Mouse (Mus musculus): ENCODE measurements around the gene Tbx20. TPM values are rescaled to one million over a fixed set of nuclear protein-coding genes. Genes with fewer than 3 reads are reported as not detected.

The Tbx20 gene
- 0.03 and 0.28 TPM in 2 replicates for polyA plus RNA-seq (2015; fragmentation: Nextera tagmentation; extraction: Ambion mirVana)

DNA sequence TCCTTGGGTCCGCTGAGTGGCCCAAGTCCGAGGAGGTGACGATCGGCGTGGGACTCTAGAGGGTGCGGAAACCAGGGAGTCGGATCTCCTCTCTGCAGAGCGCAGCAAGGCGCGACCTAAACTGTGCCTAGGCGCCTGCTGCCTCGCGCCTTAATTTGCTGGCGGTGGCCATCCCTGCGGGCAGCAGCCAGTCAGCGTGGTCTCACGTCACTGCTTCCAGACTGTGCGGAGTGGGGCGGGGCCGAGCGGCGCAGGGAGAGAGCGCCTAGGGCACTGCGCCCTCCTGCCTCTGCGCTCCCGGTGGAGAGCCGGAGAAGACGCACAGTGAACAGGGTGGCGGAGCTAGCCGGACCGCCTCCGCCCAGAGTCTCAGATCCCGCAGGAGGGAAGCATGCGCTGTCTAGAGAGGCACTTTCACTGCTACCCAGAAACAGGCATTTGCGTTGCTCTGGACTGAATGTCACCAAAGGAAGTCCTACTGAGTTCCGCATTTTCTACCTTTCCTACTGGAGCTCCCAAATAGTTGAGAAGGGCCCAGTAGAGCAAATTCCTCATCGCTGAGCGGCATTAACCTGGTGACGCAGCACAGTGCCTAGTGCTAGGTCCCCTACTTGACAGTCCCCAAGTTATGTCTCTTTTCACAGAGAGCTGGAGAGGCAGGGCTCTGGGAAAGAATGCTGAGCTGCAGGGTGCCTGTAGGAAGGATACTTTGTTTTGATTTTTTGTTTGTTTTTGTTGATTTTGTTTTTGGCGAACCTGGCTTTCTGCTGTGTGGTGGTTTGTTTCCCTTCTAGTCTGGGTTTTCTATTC is at the start of gene Tbx20:
TSS of gene Tbx20 (minus strand) at position 144 of the 810 bp plus-strand sequence.
- H3K27me3 ChIP-seq (replicated peaks): peaks cover 92% of the 10 kb centered on the region
- H3K36me3 ChIP-seq: no peaks in the 10 kb centered on the region
- under 1% methylated on average over 40 of the region's 40 CpGs for whole genome bisulfite sequencing
- H3K9me3 ChIP-seq (replicated peaks): no peaks in the 10 kb centered on the region
- no peak within 1 kb of the TSS for H3K9ac ChIP-seq (replicated peaks)
- peaks cover 26% of the 10 kb centered on the region for H3K4me1 ChIP-seq
- peak; percentile 50 for ATAC-seq (ENCODE audit: low FRiP score)
- H3K4me3 ChIP-seq (replicated peaks): peak within 1 kb of the TSS; percentile 19
- no peak within 1 kb of the TSS for H3K27ac ChIP-seq (replicated peaks)
- H3K4me2 ChIP-seq: peak within 1 kb of the TSS; percentile 51

GRCm38 (mm10) chr9:24818511-24818910 is 44.4 kb upstream of the Tbx20 start:
- ATAC-seq (ENCODE audit: low FRiP score): no peak
- Histone ChIP-seq H3K4me1 (no peaks in the 10 kb centered on the region), H3K9ac (replicated peaks) (no peak overlapping the region), H3K4me2 (no peak overlapping the region), H3K36me3 (no peaks in the 10 kb centered on the region), H3K27ac (replicated peaks) (no peak overlapping the region), H3K27me3 (replicated peaks) (no peaks in the 10 kb centered on the region), H3K4me3 (replicated peaks) (no peak overlapping the region), H3K9me3 (replicated peaks) (no peaks in the 10 kb centered on the region)
- 59% methylated on average over 3 of the region's 3 CpGs for WGBS

- 90% methylated on average over 6 of the region's 6 CpGs for WGBS
- Histone ChIP-seq H3K9ac (replicated peaks) (no peak overlapping the region), H3K4me1 (no peaks in the 10 kb centered on the region), H3K27me3 (replicated peaks) (no peaks in the 10 kb centered on the region), H3K4me3 (replicated peaks) (no peak overlapping the region), H3K4me2 (no peak overlapping the region), H3K27ac (replicated peaks) (no peak overlapping the region), H3K9me3 (replicated peaks) (no peaks in the 10 kb centered on the region), H3K36me3 (no peaks in the 10 kb centered on the region)
- no peak for ATAC-seq (ENCODE audit: low FRiP score)
These were observed 38.4 kb upstream of the Tbx20 start for GRCm38 (mm10) chr9:24812461-24812860.

- no peaks in the 10 kb centered on the region for H3K9me3 ChIP-seq (replicated peaks)
- no peak for ATAC-seq (ENCODE audit: low FRiP score)
These were observed 18.0 kb upstream of the Tbx20 start for GRCm38 (mm10) chr9:24792110-24792509.

DNA sequence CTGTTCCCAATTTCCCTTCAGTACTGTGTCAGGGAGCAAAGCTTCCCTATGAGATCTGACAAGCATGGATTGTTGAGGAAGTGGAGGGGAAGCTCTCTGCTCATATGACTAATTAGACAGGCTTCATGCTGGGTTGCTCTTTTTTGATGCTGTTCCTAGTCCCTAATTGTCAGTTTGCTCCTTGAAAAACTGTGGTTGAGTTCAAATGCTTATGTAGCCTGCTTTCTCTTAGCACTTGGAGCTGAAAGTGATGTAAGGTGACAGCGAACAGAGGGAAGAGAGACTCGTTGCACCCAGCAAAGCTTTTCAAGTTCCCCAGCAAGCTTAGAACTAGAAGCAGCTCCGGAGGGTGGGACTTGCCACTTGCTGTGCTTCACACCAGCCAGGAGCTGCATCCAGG is 15.3 kb upstream of the Tbx20 start:
- ATAC-seq (ENCODE audit: low FRiP score): no peak
- Histone ChIP-seq H3K4me1 (no peaks in the 10 kb centered on the region), H3K9ac (replicated peaks) (no peak overlapping the region), H3K27me3 (replicated peaks) (no peaks in the 10 kb centered on the region), H3K9me3 (replicated peaks) (no peaks in the 10 kb centered on the region), H3K27ac (replicated peaks) (no peak overlapping the region), H3K4me2 (no peak overlapping the region), H3K36me3 (no peaks in the 10 kb centered on the region), H3K4me3 (replicated peaks) (no peak overlapping the region)
- 69% methylated on average over 3 of the region's 3 CpGs for WGBS

More at GRCm38 (mm10) chr9:24792110-24792509, 18.0 kb upstream of the Tbx20 start:
- Histone ChIP-seq H3K4me3 (replicated peaks) (no peak overlapping the region), H3K9ac (replicated peaks) (no peak overlapping the region), H3K36me3 (no peaks in the 10 kb centered on the region), H3K27ac (replicated peaks) (no peak overlapping the region), H3K27me3 (replicated peaks) (no peaks in the 10 kb centered on the region), H3K4me1 (no peaks in the 10 kb centered on the region), H3K4me2 (no peak overlapping the region)
- 93% methylated on average over 2 of the region's 2 CpGs for WGBS

GRCm38 (mm10) chr9:24782338-24782737 is 8.2 kb upstream of the Tbx20 start:
- Histone ChIP-seq H3K36me3 (no peaks in the 10 kb centered on the region), H3K4me2 (no peak overlapping the region), H3K4me3 (replicated peaks) (no peak overlapping the region), H3K9me3 (replicated peaks) (no peaks in the 10 kb centered on the region), H3K9ac (replicated peaks) (no peak overlapping the region), H3K27me3 (replicated peaks) (peaks cover 55% of the 10 kb centered on the region), H3K27ac (replicated peaks) (no peak overlapping the region), H3K4me1 (peaks cover 12% of the 10 kb centered on the region)
- no peak for ATAC-seq (ENCODE audit: low FRiP score)
- WGBS: 22% methylated on average over 3 of the region's 3 CpGs

GRCm38 (mm10) chr9:24780929-24781441 is 6.9 kb upstream of the Tbx20 start:
- ATAC-seq (ENCODE audit: low FRiP score): peak; percentile 46; the same call in 1 of the 2 replicates
- Histone ChIP-seq H3K36me3 (no peaks in the 10 kb centered on the region), H3K4me2 (peak overlapping the region; percentile 58), H3K27ac (replicated peaks) (no peak overlapping the region), H3K4me1 (peaks cover 14% of the 10 kb centered on the region), H3K9me3 (replicated peaks) (no peaks in the 10 kb centered on the region), H3K4me3 (replicated peaks) (peak overlapping the region; percentile 26), H3K9ac (replicated peaks) (no peak overlapping the region), H3K27me3 (replicated peaks) (peaks cover 66% of the 10 kb centered on the region)
- under 1% methylated on average over 30 of the region's 32 CpGs for WGBS

- ATAC-seq (ENCODE audit: low FRiP score): peak; percentile 53; the same call in 1 of the 2 replicates
- H3K4me2 ChIP-seq: peak overlapping the region; percentile 58
These were observed 6.4 kb upstream of the Tbx20 start for GRCm38 (mm10) chr9:24780391-24780928.

GRCm38 (mm10) chr9:24779975-24780374 is 5.9 kb upstream of the Tbx20 start:
- peaks cover 14% of the 10 kb centered on the region for H3K4me1 ChIP-seq
- H3K9me3 ChIP-seq (replicated peaks): no peaks in the 10 kb centered on the region
- H3K9ac ChIP-seq (replicated peaks): no peak overlapping the region
- no peak overlapping the region for H3K4me2 ChIP-seq
- H3K27me3 ChIP-seq (replicated peaks): peaks cover 75% of the 10 kb centered on the region
- no peaks in the 10 kb centered on the region for H3K36me3 ChIP-seq
- no peak for ATAC-seq (ENCODE audit: low FRiP score)
- WGBS: 4% methylated on average over 3 of the region's 3 CpGs
- no peak overlapping the region for H3K4me3 ChIP-seq (replicated peaks)
- no peak overlapping the region for H3K27ac ChIP-seq (replicated peaks)

More at GRCm38 (mm10) chr9:24780391-24780928, 6.4 kb upstream of the Tbx20 start:
- H3K36me3 ChIP-seq: no peaks in the 10 kb centered on the region
- H3K9ac ChIP-seq (replicated peaks): no peak overlapping the region
- no peak overlapping the region for H3K27ac ChIP-seq (replicated peaks)
- peak overlapping the region; percentile 26 for H3K4me3 ChIP-seq (replicated peaks)
- peaks cover 70% of the 10 kb centered on the region for H3K27me3 ChIP-seq (replicated peaks)
- H3K9me3 ChIP-seq (replicated peaks): no peaks in the 10 kb centered on the region
- peaks cover 14% of the 10 kb centered on the region for H3K4me1 ChIP-seq
- under 1% methylated on average over 17 of the region's 22 CpGs for WGBS

DNA sequence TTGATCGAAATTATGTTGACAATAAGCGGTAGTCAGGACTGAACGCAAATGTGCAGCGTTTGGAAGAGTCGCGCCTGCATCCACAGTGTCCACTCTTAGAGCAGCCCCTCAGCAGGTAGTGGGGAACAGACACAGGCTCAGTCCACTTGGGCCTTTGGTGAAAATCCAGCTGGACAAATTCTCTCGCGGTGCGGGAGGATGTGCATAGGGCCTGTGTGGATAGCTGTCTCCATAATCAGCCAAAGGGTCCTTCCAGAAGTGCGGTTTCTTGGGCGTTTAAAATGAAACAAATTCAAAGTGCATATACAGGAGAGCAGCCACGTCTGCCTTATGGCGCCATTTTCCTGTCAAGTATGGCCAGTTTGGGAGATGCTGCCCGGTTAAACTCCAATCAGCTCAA is 4.5 kb upstream of the Tbx20 start:
- H3K9me3 ChIP-seq (replicated peaks): no peaks in the 10 kb centered on the region

DNA sequence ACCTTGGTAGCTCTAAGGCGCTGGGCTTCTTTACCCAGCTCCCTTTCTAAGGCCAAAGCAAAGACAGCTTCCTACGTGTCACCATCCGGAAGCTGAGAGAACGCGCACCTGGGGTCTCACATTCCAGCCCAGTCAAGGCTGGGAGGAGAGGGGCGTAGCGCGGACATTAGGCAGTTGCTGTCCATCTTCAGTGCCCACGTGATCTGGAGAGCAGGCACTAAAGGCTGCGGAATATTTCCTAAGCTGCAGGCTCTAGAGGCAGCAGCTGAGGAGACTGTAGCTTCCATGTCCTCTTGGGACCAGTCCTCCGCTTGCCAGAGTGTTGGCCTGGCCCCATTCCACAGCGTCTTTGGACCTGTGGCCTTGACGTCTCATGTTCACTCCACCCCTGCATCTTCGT is 3.9 kb upstream of the Tbx20 start:
- Histone ChIP-seq H3K27me3 (replicated peaks) (peaks cover 94% of the 10 kb centered on the region), H3K36me3 (no peaks in the 10 kb centered on the region), H3K9ac (replicated peaks) (no peak overlapping the region), H3K4me3 (replicated peaks) (no peak overlapping the region), H3K4me1 (peaks cover 25% of the 10 kb centered on the region), H3K9me3 (replicated peaks) (no peaks in the 10 kb centered on the region), H3K27ac (replicated peaks) (no peak overlapping the region), H3K4me2 (no peak overlapping the region)
- under 1% methylated on average over 14 of the region's 14 CpGs for WGBS
- no peak for ATAC-seq (ENCODE audit: low FRiP score)

More for the DNA sequence above, 4.5 kb upstream of the Tbx20 start:
- Histone ChIP-seq H3K4me2 (no peak overlapping the region), H3K27me3 (replicated peaks) (peaks cover 89% of the 10 kb centered on the region), H3K36me3 (no peaks in the 10 kb centered on the region), H3K4me1 (peaks cover 24% of the 10 kb centered on the region), H3K9ac (replicated peaks) (no peak overlapping the region), H3K27ac (replicated peaks) (no peak overlapping the region), H3K4me3 (replicated peaks) (no peak overlapping the region)
- WGBS: 3% methylated on average over 14 of the region's 14 CpGs
- no peak for ATAC-seq (ENCODE audit: low FRiP score)

Measured in neural tube, embryonic 15.5 days (tissue).